Comparison of ENCODE assay signal across 13 mouse cellular contexts in the genomic region with DNA sequence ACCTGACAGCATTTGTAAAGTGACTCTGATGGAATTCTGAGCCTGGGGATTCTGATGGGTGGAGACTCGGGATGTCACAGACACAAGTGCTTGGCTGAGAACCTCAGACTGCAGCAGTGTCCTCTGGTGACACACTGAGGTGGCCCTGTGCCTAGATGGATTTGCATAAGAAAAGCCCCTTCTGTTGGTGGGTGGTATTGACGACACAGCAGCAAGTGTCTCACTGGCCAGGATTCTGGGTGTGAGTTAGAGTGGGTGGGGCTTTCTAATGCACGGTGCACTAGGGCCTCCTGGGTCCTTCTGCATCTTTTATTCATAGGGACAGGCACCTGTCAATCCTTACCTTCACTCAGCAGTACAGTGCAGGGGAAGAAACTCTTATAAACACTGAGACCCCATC.
DNase-seq lines count a peak whose midpoint lies in the region; ATAC-seq and TF ChIP-seq lines count a peak whose summit lies in the region.
"Had no signal": no experiment of that assay in that cellular context is flagged by ENCODE, and none has a peak within 500 bp of the region (broad histone marks: within the 10 kb centered on the region; RNA-seq: fewer than 3 reads in every experiment).

No protein-coding gene starts in this region.

- WGBS in midbrain, embryonic 10.5 days = 12% methylated on average over 3 of the region's 3 CpGs
- WGBS in midbrain, embryonic 15.5 days = 7% methylated on average over 3 of the region's 3 CpGs
- 6% methylated on average over 3 of the region's 3 CpGs for WGBS in hindbrain, postnatal 0 days
- WGBS in liver, postnatal 0 days (ENCODE audit: insufficient replicate concordance) = 29% methylated on average over 3 of the region's 3 CpGs

- H3K9me3 ChIP-seq in midbrain, embryonic 10.5 days (replicated peaks) = peaks cover 6% of the 10 kb centered on the region; the same call in 1 of the 2 replicates
- H3K9me3 ChIP-seq in midbrain, embryonic 15.5 days = no peaks in the 10 kb centered on the region
- no peaks in the 10 kb centered on the region for H3K9me3 ChIP-seq in hindbrain, postnatal 0 days (ENCODE audit: low read length)
- no peaks in the 10 kb centered on the region for H3K9me3 ChIP-seq in liver, postnatal 0 days (ENCODE audit: low read length)

- H3K4me3 ChIP-seq in midbrain, embryonic 10.5 days = no peak overlapping the region
- no peak overlapping the region for H3K4me3 ChIP-seq in midbrain, embryonic 15.5 days
- H3K4me3 ChIP-seq in hindbrain, postnatal 0 days (ENCODE audit: low read length) = no peak overlapping the region
- H3K4me3 ChIP-seq in liver, postnatal 0 days (ENCODE audit: low read depth, low read length) = no peak overlapping the region

- no peak; the same call in 1 of the 2 replicates for ATAC-seq in midbrain, embryonic 15.5 days (replicated peaks)
- peak; percentile 81 for ATAC-seq in hindbrain, postnatal 0 days
- no peak for ATAC-seq in liver, postnatal 0 days

- DNase-seq in cerebellum, postnatal 10 days = peak; percentile 66 to 79
- DNase-seq in cerebellum, adult 9-10 months = no peak
- DNase-seq in midbrain, embryonic 10.5 days (ENCODE audit: low spot score) = peak; percentile 21
- DNase-seq in hindbrain, postnatal 0 days (ENCODE audit: low spot score) = peak; percentile 84
- peak; percentile 29 for DNase-seq in retina, postnatal 7 days (ENCODE audit: low read depth, low spot score)
- no peak for DNase-seq in liver, postnatal 0 days
- DNase-seq in kidney, adult 11 months = no peak
- DNase-seq: adrenal gland, adult 8-10 months; cerebellum, adult 2 months; layer of hippocampus, adult 9-11 months; lung, postnatal 14 days; thymus, adult 18-20 months had no signal

- no peak overlapping the region for H3K27ac ChIP-seq in midbrain, embryonic 10.5 days (replicated peaks)
- no peak overlapping the region for H3K27ac ChIP-seq in midbrain, embryonic 15.5 days
- H3K27ac ChIP-seq in hindbrain, postnatal 0 days = no peak overlapping the region
- no peak overlapping the region for H3K27ac ChIP-seq in liver, postnatal 0 days (ENCODE audit: low read depth)

- H3K4me1 ChIP-seq in midbrain, embryonic 10.5 days = peaks cover 39% of the 10 kb centered on the region
- H3K4me1 ChIP-seq in midbrain, embryonic 15.5 days = peaks cover 44% of the 10 kb centered on the region
- peaks cover 51% of the 10 kb centered on the region for H3K4me1 ChIP-seq in hindbrain, postnatal 0 days (ENCODE audit: insufficient read depth, low read length)
- no peaks in the 10 kb centered on the region for H3K4me1 ChIP-seq in liver, postnatal 0 days (ENCODE audit: insufficient read depth)

- no peak overlapping the region for H3K9ac ChIP-seq in midbrain, embryonic 15.5 days
- H3K9ac ChIP-seq in hindbrain, postnatal 0 days (replicated peaks; ENCODE audit: low read length) = no peak overlapping the region
- no peak overlapping the region for H3K9ac ChIP-seq in liver, postnatal 0 days (replicated peaks)

- TF ChIP-seq CTCF in hindbrain, postnatal 0 days (IDR thresholded peaks at IDR 0.05; ENCODE audit: low read depth) = peak; percentile 49
- no peak for TF ChIP-seq CTCF in liver, postnatal 0 days (IDR thresholded peaks at IDR 0.05; ENCODE audit: low read depth)

- no peaks in the 10 kb centered on the region for H3K36me3 ChIP-seq in midbrain, embryonic 10.5 days
- H3K36me3 ChIP-seq in midbrain, embryonic 15.5 days (replicated peaks) = no peaks in the 10 kb centered on the region
- no peaks in the 10 kb centered on the region for H3K36me3 ChIP-seq in hindbrain, postnatal 0 days (ENCODE audit: insufficient read depth, low read length)
- no peaks in the 10 kb centered on the region for H3K36me3 ChIP-seq in liver, postnatal 0 days (replicated peaks; ENCODE audit: insufficient read depth, low read length)

- no peaks in the 10 kb centered on the region for H3K27me3 ChIP-seq in midbrain, embryonic 10.5 days (ENCODE audit: low read depth, poor library complexity, severe bottlenecking)
- H3K27me3 ChIP-seq in midbrain, embryonic 15.5 days (replicated peaks) = no peaks in the 10 kb centered on the region
- H3K27me3 ChIP-seq in hindbrain, postnatal 0 days (ENCODE audit: insufficient read depth, low read length) = no peaks in the 10 kb centered on the region
- no peaks in the 10 kb centered on the region for H3K27me3 ChIP-seq in liver, postnatal 0 days (ENCODE audit: insufficient read depth, low read length)

- no peak overlapping the region for H3K4me2 ChIP-seq in midbrain, embryonic 15.5 days
- H3K4me2 ChIP-seq in hindbrain, postnatal 0 days (ENCODE audit: low read depth, low read length) = no peak overlapping the region
- H3K4me2 ChIP-seq in liver, postnatal 0 days (ENCODE audit: low read depth, low read length) = no peak overlapping the region

- TF ChIP-seq EP300 in liver, postnatal 0 days (IDR thresholded peaks at IDR 0.05; ENCODE audit: low read depth) = no peak

Comparison
In these comparisons a context has a peak if more than half of its experiments do, and no peak if none do; other contexts are left out.
1. DNase-seq: peak in cerebellum, postnatal 10 days (2 of 2), midbrain, embryonic 10.5 days (single experiment), hindbrain, postnatal 0 days (single experiment) and retina, postnatal 7 days (single experiment); none in cerebellum, adult 9-10 months (single experiment), liver, postnatal 0 days (single experiment) and kidney, adult 11 months (single experiment).